Mouse (Mus musculus) olfactory bulb, adult 2 months (tissue): ENCODE results near the gene Lamtor2.

Experiments used
- CTCF ChIP-seq: fragments of 200-500 bp; IDR thresholded peaks from 2 replicates; pipeline ENCODE4 v1.5.1; 2012; ENCODE audit warnings: low read depth, mild to moderate bottlenecking, low read length, moderate library complexity; ENCODE audit not compliant: insufficient read depth
- POLR2A ChIP-seq: fragments of 200-500 bp; IDR thresholded peaks from 2 replicates; pipeline ENCODE4 v1.6.1; 2012; ENCODE audit warnings: mild to moderate bottlenecking, low read depth, low read length, moderate library complexity; ENCODE audit not compliant: insufficient read depth

DNA sequence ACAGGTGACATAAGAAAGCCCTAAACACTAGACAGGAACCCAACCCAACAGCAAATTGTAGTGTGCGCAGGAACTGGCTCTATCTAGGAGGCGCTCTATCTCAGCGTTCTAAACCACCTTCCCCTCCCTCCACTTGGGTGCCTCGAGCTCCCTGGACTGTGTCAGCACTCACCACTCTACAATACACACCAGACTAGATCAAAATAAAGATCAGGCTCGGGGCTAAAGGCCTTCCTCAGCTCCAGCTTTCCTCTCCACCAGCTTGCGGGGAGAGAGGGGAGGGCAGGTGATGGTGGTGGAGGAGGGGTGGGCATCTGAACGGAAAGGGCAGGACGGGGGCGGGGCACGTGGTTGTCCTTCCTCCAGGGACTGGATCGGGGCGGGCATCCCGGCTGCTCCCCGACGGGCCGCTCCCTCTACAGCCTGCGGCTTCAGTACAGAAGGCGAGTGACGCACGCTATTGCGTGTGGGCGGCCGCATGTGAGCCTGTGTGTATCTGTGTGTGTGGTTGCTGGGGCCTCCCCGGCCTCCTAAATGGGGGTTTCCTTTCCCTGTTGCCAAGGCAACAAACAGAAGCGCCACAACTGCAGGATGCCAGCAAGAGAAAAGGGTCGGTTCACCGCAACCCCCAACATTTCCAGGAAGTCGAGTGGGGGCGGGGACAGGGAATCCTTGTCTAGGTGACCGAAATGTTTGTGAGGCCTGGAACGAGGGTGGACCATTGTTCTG lies 43.0 kb downstream of the Lamtor2 start, which contains the start of gene Lmna:
- TF ChIP-seq CTCF, result peak; percentile 31; the same call in 1 of the 2 replicates
- peak; percentile 27; the same call in 1 of the 2 replicates for TF ChIP-seq POLR2A
